Mouse (Mus musculus) liver, postnatal 0 days (tissue): Measurements from ENCODE around the gene Gm49369. TPM values are rescaled to one million over a fixed set of nuclear protein-coding genes. Genes with fewer than 3 reads are reported as not detected.

ENCODE experiments used
- ATAC-seq: fragments of 200-750 bp; cut with Nextera tagmentation; 2 replicates; pipeline ENCODE4 v1.8.0; 2017; ENCODE audit warnings: mild to moderate bottlenecking, moderate library complexity
- DNase-seq: peaks from one replicate; pipeline ENCODE4 v3.0.0-alpha.2; 2016
- H3K27ac ChIP-seq: fragments of 300-500 bp; sonication (generic); 2 replicates; pipeline ENCODE4 v1.5.1; 2014; ENCODE audit warnings: antibody characterized with exemption, moderate library complexity, mild to moderate bottlenecking, low read depth
- H3K27me3 ChIP-seq: fragments of 300-500 bp; sonication (generic); 2 replicates; pipeline ENCODE4 v1.6.1; 2014; ENCODE audit warnings: low read length, control low read depth, mixed read lengths; ENCODE audit not compliant: insufficient read depth
- H3K36me3 ChIP-seq: fragments of 300-500 bp; sonication (generic); replicated peaks from 2 replicates; pipeline ENCODE4 v1.6.1; 2014; ENCODE audit warnings: mild to moderate bottlenecking, control low read depth, low read length, moderate library complexity, mixed read lengths; ENCODE audit not compliant: insufficient read depth
- H3K4me1 ChIP-seq: fragments of 300-500 bp; sonication (generic); 2 replicates; pipeline ENCODE4 v1.6.1; 2014; ENCODE audit warnings: antibody characterized with exemption, mild to moderate bottlenecking, control low read depth; ENCODE audit not compliant: insufficient read depth
- H3K4me2 ChIP-seq: fragments of 300-500 bp; sonication (generic); 2 replicates; pipeline ENCODE4 v1.6.1; 2014; ENCODE audit warnings: low read depth, mild to moderate bottlenecking, low read length, moderate library complexity, mixed read lengths
- H3K4me3 ChIP-seq: fragments of 300-500 bp; sonication (generic); 2 replicates; pipeline ENCODE4 v1.5.1; 2014; ENCODE audit warnings: low read depth, low read length
- H3K9ac ChIP-seq: fragments of 300-500 bp; sonication (generic); replicated peaks from 2 replicates; pipeline ENCODE4 v1.6.1; 2014; ENCODE audit warnings: mild to moderate bottlenecking, moderate library complexity
- H3K9me3 ChIP-seq: fragments of 300-500 bp; sonication (generic); 2 replicates; pipeline ENCODE4 v1.6.1; 2016; ENCODE audit warnings: mild to moderate bottlenecking, control low read depth, low read length, mixed read lengths
- CTCF ChIP-seq: sonication (generic); IDR thresholded peaks from 2 replicates; pipeline ENCODE4 v1.5.1; 2016; ENCODE audit warnings: antibody characterized with exemption, low read depth
- EP300 ChIP-seq: IDR thresholded peaks from 2 replicates; pipeline ENCODE4 v1.6.1; 2016; ENCODE audit warnings: antibody characterized with exemption, low read depth, mild to moderate bottlenecking
- whole genome bisulfite sequencing: fragments of 180-500 bp; shearing (Covaris S2); extraction: QIAGEN DNeasy Blood & Tissue Kit; methylation state at CpG from one replicate; pipeline ENCODE4 v1.1.7; 2014; ENCODE audit not compliant: insufficient replicate concordance; 5-methylcytosine and 5-hydroxymethylcytosine counted together
- polyA plus RNA-seq: library from polyadenylated mRNA; unstranded; fragments of >200 nt; fragmentation: Nextera tagmentation; extraction: Ambion mirVana; gene quantifications from 2 replicates; pipeline ENCODE4 v1.2.1, GENCODE M21; 2015

Gene Gm49369
- polyA plus RNA-seq, 1 experiment from 2014 or later = not detected

DNA sequence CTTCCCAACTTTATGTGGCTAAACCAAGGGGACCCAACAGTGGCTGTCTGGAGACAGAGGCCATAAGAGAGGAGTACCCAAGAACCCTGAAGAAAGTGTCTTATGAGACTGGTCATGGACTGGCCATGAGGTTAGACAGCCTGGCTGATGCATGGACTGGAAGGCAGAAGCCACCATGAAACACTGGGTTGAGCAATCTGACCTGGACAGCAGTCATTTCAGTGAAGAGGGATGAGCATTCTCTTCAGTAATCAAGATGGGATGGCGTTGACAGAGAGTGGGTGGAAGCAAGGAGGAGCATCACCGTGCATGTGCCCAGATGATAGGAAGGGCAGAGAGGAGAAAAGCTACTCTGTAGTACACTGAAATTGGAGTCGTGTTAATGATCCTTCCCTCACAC is 8.6 kb upstream of the Gm49369 start:
- no peak overlapping the region for H3K9ac ChIP-seq
- no peaks in the 10 kb centered on the region for H3K27me3 ChIP-seq
- peak overlapping the region; percentile 10 for H3K4me2 ChIP-seq
- DNase-seq = no peak
- 56% methylated on average over 3 of the region's 3 CpGs for WGBS
- no peak overlapping the region for H3K4me3 ChIP-seq
- H3K27ac ChIP-seq = peak overlapping the region; percentile 74
- H3K36me3 ChIP-seq = 0 out of 2 replicates have a peak, but pooled peaks cover 2% of the 10 kb centered on the region
- ATAC-seq = no peak
- no peaks in the 10 kb centered on the region for H3K9me3 ChIP-seq
- peaks cover 53% of the 10 kb centered on the region for H3K4me1 ChIP-seq
- TF ChIP-seq EP300 (no peak), CTCF (no peak)

DNA sequence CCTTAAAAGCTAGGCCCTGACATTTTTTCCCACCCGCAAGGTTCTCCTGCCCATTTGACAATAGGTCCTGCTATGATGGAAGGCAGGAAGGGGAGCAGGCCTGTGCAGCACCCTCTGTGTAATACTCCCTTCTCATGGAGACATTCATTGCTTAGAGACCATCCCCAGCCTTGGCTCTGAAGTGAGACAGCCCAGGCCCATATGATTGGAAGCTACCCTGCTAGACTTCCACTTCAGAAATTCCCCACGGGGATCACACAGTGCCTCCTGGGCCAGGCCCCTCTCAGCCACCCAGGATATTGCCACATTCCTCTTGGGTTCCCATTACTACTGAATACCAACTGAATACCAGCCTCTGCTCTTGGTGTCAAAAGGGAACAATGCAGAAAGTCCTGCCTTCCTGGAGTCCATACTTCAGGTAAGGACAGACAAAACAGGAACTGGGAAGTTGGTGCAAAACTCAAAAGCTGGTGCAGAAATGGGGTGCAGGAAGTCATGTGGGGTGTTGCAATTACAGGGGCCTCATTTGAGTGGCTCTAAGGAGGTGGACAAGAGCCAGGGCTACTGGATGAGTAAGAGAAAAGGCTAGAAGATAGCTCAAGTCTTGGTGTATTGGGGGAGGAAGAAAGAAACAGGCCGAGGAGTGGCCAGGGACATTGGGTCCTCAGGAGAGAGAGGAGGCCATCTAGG is 7.6 kb upstream of the Gm49369 start:
- H3K4me2 ChIP-seq = peak overlapping the region; percentile 10
- no peaks in the 10 kb centered on the region for H3K9me3 ChIP-seq
- TF ChIP-seq CTCF (no peak), EP300 (no peak)
- H3K27ac ChIP-seq = peak overlapping the region; percentile 74
- DNase-seq (no peak), ATAC-seq (no peak)
- 74% methylated on average over 3 of the region's 3 CpGs for WGBS
- no peaks in the 10 kb centered on the region for H3K27me3 ChIP-seq
- no peak overlapping the region for H3K9ac ChIP-seq
- peaks cover 60% of the 10 kb centered on the region for H3K4me1 ChIP-seq
- peaks cover 11% of the 10 kb centered on the region for H3K36me3 ChIP-seq
- H3K4me3 ChIP-seq = no peak overlapping the region

DNA sequence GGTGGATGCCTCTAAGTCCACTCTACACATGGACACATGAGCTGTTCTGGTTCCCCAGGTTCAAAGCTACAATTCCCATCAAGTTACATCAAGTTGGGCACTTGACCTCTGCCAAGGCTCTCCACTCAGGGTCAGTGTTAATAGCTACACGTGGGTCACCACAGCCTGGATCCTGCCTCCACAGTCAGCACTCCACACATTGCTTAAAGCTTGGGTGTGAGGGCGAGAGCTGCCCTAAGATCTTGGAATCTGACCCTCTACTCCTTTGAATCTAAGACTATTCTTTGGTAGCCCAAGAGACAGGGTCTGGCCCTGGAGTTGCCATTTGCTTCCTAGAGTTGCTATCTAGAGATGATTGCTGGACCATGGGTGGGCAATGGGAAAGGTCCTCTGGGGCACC is 6.3 kb upstream of the Gm49369 start:
- 87% methylated on average over 2 of the region's 2 CpGs for WGBS
- H3K4me1 ChIP-seq = peaks cover 57% of the 10 kb centered on the region
- no peak overlapping the region for H3K9ac ChIP-seq
- no peaks in the 10 kb centered on the region for H3K27me3 ChIP-seq
- no peak for TF ChIP-seq CTCF
- TF ChIP-seq EP300 = no peak
- no peak for DNase-seq
- no peak overlapping the region for H3K4me2 ChIP-seq
- peaks cover 25% of the 10 kb centered on the region for H3K36me3 ChIP-seq
- no peak overlapping the region for H3K4me3 ChIP-seq
- peak overlapping the region; percentile 87; the same call in 1 of the 2 replicates for H3K27ac ChIP-seq
- ATAC-seq = no peak
- H3K9me3 ChIP-seq = no peaks in the 10 kb centered on the region

DNA sequence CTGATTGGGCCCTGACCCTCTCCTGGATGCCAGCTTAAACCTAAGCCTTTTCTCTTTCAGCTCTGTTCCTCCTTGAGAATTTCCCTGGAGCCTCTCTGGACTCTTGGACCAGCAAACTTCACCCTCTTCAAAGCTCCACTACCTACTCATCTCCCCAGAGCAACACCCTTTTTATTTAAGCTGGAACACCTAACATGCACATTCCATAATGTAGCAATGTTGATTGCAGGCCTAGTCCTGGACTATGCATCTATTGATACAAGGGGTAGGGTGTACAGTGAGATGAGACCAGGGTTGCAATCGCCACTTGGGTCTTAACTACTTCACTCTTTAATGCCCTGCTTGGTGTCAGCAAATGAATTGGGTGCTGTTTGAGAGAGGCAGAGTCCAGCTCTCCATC is 5.7 kb upstream of the Gm49369 start:
- H3K27me3 ChIP-seq = no peaks in the 10 kb centered on the region
- H3K4me2 ChIP-seq = peak overlapping the region; percentile 94
- H3K9ac ChIP-seq = no peak overlapping the region
- H3K27ac ChIP-seq = peak overlapping the region; percentile 87
- DNase-seq (peak; percentile 12), ATAC-seq (no peak)
- peak overlapping the region; percentile 63 for H3K4me3 ChIP-seq
- H3K9me3 ChIP-seq = no peaks in the 10 kb centered on the region
- TF ChIP-seq CTCF = no peak
- TF ChIP-seq EP300 = no peak
- peaks cover 52% of the 10 kb centered on the region for H3K4me1 ChIP-seq
- 72% methylated on average over 1 of the region's 1 CpGs for WGBS
- peaks cover 30% of the 10 kb centered on the region for H3K36me3 ChIP-seq

- WGBS = under 1% methylated on average over 53 of the region's 55 CpGs
- H3K9me3 ChIP-seq = no peaks in the 10 kb centered on the region
Observed at GRCm38 (mm10) chr7:142387419-142388148, 5.1 kb upstream of the Gm49369 start, which contains the start of gene Ctsd. Ctsd (minus strand) TSS chr7:142388038.

DNA sequence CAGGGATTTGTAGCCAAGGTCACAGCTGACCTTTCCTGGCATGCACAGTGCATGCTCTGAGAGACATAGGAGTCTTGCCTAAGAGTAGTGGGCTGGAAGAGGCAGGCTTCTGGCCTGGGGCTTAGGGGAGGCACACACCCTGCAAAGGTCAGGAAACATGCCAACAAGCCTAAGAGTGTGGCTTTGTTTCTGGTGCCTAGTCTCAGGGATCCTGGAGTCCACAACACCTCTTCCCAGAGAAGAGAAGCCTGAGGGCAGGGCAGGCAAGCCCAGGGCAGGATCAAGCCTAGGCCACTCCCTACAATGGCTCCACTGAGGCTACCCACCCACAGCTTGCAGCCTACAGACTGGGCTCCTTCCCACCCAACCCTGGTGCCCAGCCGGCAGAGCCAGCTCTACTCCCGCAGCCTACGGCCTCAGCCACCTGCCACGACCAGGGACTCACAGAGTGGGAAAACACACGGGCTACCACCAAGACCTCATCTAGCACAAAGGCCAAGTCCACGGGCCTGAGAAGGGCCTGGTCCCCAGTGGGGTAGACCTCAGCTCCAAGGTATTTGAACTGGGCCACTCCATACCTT is 4.2 kb upstream of the Gm49369 start:
- Histone ChIP-seq H3K4me1 (peaks cover 45% of the 10 kb centered on the region), H3K27ac (peak overlapping the region; percentile 87), H3K9me3 (no peaks in the 10 kb centered on the region), H3K4me2 (peak overlapping the region; percentile 94), H3K36me3 (peaks cover 45% of the 10 kb centered on the region), H3K27me3 (no peaks in the 10 kb centered on the region), H3K4me3 (peak overlapping the region; percentile 63), H3K9ac (peak overlapping the region; percentile 72)
- DNase-seq (no peak), ATAC-seq (peak; percentile 29)
- WGBS = 28% methylated on average over 6 of the region's 6 CpGs
- TF ChIP-seq CTCF = no peak
- TF ChIP-seq EP300 = no peak

More at GRCm38 (mm10) chr7:142387419-142388148, 5.1 kb upstream of the Gm49369 start, which contains the start of gene Ctsd:
- peak; percentile 12 for TF ChIP-seq EP300
- no peak for TF ChIP-seq CTCF
- Histone ChIP-seq H3K36me3 (peaks cover 36% of the 10 kb centered on the region), H3K9ac (peak within 1 kb of the TSS; percentile 72), H3K4me3 (peak within 1 kb of the TSS; percentile 63), H3K4me2 (peak within 1 kb of the TSS; percentile 94), H3K4me1 (peaks cover 48% of the 10 kb centered on the region), H3K27me3 (no peaks in the 10 kb centered on the region), H3K27ac (peak within 1 kb of the TSS; percentile 87)
- DNase-seq (peak; percentile 99), ATAC-seq (peak; percentile 93)
